Mouse (Mus musculus) layer of hippocampus, adult 11-12 months (tissue): ENCODE results near the gene Plpp3.
A peak's percentile ranks its signal among the peaks of the same experiment; 100 is the strongest.

Experiments
- DNase-seq: peaks from one replicate; pipeline ENCODE4 v3.0.0; 2022; ENCODE audit warnings: low spot score

Gene Plpp3

DNA sequence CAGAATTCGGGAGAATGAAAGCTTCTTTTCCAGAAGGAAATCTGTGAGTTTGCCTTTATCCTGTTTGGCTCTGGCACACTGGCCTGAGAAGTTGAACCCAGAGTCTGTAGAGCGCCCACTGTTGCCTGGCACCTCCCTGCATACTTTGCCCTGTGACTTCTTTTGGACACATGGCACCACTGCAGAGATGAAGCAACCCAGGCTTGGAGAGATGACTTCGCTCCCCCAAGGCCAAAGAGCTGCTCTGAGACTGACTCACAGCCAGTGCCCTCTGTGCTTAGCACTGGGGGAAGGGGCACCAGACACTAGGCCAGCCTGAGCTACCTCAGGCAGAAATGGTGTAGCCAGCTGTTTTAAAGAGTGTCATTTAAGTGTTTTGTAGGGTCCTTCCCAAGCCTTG is 63.7 kb downstream of the Plpp3 start:
- no peak for DNase-seq

DNA sequence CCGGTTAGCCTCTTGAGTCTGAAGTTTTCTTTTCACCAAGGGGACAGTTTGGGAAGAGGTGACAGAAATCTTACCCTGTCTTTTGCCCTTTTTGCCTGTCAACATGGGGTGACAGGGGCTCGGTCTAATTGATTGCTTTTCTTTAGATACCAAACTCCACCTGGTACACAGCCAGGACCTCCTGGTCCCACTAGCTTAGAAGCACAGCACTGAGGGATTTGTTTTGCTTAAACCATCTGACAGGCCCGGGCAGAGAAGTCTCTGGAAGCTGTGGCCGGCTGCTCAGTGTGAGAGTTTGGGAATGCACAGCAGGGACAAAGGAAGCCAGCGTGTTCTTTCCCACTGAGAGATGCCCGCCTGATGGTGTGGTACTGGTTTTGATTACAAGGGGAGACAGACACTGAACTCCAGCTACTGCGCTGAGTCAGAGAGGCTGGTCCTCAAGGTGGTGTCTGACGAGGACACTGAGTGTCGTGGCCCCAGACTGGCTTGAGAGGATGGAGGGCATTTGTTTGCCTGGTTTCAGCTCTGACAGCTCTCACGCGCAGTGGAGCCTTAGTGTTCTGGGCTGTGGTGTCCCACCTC is 64.2 kb downstream of the Plpp3 start:
- no peak for DNase-seq

DNA sequence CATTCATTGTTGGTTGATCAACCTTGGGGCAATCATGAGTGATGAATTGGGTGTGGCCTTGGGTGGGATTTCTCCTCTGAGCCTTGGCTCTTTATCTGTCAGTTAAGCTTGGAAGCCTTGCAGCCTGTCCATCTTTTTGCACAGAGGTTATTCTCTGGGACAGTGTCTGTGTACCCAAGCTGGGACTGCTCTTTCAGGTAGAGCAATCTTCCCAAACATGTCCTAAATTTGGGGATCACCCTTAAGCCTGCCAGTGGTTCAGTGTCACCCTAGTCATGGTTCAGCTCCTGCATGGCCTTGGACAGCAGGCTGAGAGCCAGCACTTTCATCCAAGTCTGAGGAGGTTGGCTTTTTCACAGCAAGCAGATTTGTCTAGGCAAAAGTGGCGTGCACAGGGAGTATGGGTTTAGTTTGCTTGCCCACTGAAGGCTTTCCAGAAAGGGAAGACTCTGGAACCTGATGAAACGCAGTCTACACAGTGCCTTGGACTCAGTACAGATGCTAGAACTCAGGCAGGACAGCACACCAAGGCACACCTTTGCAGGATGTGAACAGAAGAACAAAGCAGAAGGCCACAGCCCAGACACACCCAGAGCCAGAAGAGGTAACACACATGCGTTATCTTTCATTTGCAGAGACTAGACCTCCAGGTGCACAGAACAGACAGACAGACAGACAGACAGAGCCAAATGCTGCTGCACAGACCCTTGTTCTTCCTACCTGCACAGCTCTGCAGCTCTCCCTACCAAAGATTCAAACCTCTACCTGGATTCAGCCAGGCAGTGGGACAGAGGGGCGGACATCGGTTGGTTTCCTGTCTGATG is 66.2 kb downstream of the Plpp3 start:
- no peak for DNase-seq

DNA sequence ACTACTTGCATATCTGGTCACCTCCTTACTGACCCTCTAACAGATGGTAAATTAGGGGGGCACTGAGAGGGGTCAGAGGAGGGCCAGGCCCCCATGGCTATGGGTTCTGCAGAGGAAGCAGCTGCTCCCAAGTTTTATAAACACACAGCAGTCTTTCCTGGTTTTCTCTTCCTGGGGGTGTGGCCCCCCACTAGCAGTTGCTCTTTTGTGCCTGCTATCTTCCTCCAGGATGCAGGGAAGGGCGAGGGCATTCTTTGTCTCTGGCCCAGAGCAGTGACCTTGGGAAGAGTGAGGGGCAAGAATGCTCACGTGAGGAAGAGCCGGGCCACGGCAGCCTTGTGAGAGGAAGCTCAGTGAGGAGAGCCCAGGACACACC is 66.8 kb downstream of the Plpp3 start:
- no peak for DNase-seq

DNA sequence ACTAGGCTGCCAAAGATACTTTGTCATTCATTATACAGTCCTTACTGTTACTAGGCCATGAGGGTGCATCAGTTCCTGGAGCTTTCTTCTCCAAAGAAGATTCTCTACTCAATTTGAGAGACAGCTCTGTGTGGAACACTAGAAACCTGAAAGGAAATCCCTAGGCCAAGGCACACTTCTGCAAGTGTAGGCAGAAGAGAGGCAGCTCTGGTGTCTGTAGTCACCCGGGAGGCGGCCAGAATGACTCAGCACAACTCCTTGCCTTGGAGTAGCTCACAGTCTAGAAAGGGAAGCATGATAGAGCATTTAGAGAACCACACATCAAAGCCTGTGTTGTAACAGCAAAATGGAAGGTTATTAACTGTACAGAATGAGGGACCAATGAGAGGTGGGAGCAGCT is 68.4 kb downstream of the Plpp3 start:
- peak; percentile 58 for DNase-seq

DNA sequence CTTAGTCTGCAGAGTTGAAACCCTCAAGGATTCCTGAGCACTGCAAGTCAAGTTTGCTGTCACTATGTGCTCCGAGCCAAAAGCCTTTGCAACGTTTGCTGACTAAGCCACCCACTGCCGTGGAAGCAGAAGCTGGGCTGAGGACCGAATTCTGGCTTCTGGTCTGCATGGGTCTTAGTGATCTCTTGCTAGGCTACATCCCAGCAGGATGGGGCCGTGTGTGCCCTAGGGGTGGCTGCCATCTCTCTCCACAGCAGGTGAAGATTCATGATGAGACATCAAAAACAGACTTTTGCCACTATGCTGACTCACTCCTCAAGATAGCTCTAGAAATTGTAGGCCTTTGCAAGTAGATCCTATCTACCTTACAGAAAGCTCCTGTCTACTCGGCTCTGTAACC is 69.2 kb downstream of the Plpp3 start:
- DNase-seq = no peak

DNA sequence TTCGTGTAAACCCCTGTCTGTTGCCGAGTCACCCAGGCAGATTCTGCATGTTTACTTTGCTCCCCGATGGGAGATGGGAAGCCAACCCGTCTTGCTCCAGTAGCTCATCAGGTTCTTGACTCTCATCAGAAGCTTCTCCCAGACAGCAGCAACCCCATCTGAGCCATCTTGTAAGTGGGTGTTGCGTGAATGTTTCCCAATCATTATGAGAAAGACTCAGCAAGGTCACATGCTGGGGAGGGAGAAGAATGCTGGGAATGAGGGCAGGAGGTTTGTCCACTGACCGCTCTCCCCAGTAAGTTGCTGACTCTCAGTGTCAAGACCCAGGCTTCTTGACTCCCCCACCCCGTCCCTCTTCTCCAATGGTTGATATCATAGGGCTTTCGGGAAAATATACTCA is 73.0 kb downstream of the Plpp3 start:
- no peak for DNase-seq

DNA sequence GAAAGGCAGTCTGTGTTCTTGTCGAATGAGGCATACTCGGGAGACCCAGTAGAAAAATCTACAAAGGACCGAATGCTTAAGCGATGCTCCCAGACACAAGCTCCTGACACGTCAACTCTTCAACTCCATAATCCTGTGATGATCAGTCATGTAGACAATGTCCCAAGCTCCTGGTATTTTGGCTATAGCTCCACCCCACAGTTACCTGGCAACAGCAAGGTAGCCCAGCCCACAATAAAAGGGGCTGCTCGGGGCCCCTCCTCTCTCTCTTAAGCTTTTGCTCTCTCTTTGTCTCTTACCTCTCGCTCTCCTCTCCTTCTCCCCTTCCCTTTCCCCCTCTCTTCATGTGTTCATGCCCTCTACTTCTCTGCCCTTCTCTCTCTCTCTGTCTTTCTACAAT is 83.1 kb downstream of the Plpp3 start:
- DNase-seq = no peak

DNA sequence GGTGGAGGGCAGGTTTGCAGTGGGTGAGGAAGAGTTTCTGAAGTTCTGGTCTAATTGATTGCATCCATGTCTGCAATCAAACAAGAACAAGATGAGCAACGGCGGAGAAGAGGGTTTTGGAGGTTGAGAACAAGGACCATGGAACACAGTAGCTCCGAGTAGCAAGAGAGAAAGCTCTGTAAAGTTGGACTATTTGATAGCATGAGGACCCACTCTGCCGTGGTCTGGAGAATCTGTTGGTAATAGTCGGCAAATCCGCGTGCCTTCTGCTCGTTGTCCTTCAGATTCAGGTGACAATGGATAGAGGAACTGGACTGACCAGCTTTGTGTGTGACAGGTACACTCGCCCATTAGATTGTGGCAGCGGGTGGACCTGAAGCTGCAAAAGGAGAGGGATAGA is 87.8 kb downstream of the Plpp3 start:
- no peak for DNase-seq

DNA sequence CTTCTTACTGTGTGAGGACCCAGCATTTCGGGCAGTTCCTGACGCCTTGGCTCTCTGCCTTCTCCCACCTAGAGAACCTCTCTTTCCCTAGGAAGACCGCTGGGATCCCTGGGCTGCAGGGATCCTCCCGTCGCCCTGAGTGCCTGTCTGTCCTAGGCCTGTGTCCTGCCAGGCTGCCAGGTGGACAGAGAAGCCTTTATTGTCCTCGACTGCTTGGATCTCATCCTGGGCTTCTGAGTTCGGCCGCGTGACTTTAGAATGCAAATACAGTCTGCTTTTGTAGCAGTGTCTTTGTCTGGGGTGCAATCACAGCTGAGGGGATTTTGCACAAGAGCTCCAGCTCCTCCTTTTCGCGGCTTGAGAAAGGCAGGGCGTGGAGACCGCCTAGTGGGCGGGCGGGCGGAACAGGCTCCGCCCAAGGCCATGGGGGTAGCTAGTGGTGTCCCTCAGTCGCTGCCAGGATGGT is 88.4 kb downstream of the Plpp3 start:
- DNase-seq = peak; percentile 51

DNA sequence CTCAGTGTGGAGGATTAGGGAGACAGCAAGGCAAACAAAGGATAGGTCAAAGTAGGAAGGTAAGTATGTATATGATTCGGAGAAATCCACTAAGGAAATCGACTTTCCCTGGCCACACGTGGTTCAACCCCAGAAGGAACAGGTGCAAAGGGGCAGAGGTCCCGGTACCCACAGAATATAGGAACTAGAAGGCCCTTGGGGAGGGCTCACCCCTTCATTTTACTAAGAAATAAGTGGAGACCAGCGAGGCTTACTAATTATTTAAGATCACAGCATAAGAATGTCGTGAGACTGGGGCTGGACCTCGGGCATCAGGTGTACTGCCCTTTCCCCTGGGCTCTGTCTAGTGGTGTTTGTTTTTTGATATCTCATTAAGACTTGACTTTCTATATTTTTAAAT is 89.2 kb downstream of the Plpp3 start:
- no peak for DNase-seq

DNA sequence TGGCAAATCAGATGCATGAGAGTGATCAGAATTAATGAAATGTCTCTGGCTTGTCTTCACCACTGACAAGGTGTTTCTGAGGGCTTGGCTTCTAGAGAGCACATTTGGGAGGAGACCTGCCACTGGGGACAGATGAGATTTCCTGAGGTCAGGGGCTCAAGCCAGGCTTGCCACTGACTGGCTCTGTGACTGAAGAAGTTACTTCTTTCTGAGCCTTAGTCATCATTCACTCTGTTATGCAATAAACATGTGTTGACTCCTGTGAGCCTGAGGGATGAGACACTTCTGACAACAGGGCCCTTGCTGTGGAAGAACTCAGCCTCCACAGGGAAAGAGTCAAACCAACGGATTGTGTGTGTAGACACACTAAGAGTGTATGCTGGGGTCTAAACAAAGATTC is 91.0 kb downstream of the Plpp3 start:
- DNase-seq = no peak

DNA sequence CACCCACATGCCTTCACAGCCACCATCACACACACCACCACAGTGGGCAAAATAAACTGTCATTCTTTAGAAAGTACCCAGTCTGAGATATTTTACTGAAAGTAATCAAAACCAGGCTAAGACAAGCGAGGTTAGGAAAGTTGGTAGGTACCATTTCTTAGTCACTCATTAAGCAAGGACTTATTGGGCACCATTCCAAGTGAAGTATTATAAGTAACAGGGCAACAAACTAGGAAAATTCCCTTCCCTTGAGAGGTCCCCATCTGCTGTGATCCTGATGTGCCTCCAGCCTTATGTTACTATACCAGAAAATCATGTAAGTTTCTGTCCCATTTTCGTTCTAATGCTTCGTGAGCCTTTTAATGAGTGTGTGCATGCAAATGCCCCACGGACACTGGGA is 92.1 kb downstream of the Plpp3 start:
- DNase-seq = no peak

DNA sequence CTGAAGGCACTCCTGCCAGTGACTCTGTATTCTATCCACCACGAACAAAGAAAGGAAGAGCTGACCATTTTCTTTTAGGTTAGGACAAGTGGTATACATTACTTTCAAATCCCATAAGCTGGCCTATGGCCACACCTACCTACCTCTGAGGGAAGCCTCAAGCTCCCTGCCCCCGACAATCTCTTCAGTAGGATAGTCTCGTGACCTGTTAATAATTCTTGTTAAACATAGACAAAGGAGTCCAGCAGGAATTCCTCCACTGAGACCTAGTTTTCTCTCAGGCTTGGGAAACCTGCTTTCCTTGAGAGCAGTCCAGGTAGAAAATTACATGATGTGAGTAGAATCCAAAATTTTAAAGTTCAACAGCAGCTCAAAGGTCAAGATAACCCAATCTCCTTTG is 93.8 kb downstream of the Plpp3 start:
- no peak for DNase-seq

DNA sequence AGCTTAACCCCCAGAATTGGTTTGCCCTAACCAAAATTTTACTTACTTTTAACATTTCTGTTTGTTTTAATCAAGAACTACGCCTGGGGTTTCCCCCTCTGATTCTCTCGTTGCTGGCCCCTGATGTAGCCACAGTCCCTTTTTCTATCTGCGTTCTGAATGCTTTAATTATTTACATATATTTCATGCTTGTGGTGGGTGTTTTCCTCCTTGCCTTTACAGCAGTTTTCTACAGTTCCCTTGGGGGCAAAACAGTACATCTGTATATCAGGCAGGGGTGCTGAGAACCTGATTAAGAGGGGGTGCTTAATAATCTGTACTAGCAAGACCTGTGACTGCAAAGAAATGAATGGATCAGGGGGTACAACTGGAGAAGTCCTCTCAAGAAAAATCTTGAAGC is 94.9 kb downstream of the Plpp3 start:
- DNase-seq = no peak

DNA sequence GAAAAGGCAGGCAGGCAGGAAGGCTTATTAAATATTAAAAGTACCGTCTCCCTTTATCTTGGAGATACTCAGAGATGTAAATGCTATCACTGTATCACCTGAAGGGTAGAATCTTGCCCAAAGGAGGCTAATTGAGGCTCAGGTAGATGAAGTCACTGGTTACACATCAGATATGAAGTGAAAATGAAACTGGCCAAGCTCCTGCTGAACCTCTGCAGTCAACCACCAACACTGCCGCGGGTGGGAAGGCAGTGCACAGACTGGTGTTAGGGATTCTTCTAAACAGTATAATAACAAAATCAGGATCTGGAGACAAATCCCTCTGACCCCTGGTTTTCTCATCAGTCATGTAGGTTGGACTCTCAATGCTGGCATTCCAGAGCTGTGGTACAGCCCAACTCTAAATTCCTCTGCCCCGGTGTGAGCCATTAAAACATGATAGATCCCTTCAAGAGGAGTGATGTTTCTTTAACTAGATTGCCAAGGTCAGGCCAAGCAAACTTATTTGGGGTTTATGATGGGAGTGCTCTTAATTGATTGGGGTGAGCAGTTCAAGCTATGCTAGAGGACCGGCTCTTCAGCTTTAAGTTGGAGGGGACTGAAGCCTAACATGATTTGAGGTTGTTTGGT is 95.5 kb downstream of the Plpp3 start:
- DNase-seq = no peak

DNA sequence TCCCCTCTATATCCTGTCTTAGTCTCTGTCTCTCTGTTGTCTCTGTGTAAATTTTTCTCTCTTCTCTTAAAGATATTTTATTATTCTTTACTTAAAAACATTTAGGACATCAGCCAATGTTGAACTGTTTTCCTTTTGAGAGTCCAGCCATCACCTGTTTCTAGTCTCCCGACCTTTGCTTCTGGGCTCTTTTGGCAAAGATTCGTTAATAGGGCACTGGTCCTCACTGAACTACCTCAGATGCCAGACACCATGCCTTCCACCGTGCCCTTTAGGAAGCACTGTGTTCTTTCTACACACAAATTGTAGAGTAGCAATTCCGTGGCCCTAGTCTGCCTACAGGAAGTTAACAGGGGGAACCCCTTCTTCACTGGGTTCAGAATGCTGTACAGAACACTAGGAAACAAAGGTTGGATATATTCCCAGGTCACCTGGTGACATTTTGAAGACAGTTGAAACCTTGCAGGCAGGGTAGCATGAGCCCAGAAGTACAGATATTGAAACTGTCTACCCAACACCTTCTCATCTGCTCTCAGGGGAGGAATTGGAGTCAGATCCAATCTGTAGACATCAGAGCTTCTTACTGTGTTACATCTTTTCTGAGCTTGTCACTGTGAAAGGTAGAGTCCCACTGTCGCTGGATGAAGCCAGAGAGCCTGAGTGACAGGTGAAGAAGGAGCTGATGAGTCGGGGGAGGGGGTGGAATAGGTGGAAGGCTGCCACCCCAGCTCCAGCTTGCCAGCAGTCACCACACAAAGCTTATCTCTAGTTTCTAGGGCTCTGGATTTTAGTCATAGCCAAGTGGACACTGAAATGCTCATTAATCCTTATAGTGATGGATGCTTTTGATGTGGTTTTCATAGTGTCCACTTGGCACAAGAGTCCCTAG is 96.5 kb downstream of the Plpp3 start:
- no peak for DNase-seq

DNA sequence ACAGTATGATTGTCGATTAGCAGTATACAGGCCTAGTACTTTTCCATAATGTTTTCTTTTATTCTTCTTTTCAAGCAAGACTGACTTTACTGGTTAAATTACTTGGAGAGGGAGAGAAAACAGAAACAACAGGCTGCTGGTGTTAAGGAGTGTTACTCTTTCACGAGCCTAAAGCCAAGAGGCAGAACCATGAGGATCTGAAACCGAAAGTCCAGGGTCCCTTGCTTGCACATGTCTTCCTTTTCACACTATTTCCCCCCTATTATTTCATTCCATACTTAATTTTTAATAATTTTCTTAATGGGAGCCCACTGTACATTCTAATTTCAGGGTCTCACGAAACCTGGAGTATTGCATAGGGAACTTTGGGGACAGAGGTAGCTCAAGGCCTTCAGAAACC is 97.2 kb downstream of the Plpp3 start:
- no peak for DNase-seq

DNA sequence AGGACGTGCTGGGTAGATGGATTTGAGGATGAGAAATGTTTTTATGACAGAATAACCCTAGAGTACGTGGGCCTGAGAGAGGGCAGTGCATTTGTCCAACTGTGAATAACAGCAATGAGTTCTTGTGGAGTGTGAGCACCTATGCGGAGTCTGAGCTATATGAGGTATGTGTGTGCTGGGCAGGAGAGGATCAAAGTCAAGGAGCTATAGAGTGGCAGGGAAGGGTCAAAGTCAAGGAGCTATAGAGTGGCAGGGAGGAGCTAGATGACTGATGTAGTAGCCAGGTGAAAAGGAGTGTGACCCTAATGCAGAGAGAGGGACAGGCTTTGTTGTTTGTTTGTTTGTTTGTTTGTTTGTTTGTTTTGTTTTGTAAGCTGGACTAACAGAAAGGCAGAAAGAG is 98.0 kb downstream of the Plpp3 start:
- DNase-seq = no peak

DNA sequence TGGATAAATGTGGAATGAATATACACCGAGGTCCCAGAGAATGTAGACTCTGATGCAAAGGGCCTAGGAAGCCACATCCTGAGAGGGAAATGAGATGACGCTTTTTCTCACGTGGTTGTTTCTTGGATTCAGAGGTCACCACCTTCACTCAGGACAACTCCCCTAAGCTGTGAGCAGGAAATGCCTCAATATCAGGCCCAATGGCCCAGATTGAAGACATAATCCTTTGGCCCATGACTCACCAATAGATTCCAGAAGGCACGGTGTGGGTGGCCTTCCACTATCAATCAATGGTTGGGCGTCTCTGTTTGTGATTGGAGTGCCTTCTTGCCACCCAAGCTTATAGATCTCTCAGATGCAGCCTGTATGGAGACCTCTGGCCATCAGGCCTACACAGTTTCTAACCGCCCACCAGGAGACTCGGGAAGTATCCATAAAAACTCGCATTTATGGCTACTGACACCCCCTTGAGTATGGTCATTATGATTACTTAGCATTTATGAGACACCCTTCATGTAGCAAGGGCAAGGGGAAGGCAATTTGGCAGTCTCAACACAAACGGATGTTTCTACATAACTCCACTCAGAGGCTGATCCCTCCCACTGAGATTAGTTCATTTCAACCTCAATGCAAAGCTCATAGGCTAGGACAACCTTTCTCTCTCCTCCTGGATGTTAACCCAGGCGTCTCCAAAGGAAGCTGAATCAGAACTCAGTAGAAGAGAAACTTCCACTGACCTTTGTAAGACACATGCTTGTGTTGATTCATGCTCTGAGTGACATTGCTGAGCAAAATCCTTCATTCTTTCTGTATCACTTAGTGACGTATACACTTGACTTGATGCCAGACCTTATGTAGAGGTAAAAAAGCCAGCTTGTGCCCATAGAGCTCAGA is 100.8 kb downstream of the Plpp3 start:
- DNase-seq = no peak

DNA sequence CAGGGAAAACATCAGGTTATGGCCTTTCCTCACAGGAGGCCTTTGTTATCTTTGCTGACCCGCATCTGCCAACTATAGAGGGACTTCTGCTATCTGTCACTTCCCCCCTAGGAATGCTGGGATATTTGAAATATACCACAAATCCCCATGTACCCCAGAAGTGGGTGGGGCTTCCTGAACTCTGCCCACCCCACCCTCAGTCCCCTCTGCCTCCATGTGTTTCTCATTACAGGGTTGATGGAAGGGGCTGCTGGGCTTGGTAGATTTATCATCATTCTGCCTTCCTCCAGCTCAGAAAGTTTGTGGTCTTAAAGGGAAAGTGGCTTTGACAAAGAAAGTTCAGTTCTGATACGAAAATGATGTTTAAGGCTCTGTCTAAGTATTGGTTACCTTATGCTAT is 103.2 kb downstream of the Plpp3 start:
- no peak for DNase-seq
